Mouse (Mus musculus): Measurements from ENCODE around the gene Kcnn1.

- no peak for TF ChIP-seq POLR2A (IDR thresholded peaks at IDR 0.05; ENCODE audit: borderline replicate concordance, low read depth, low read length)
- TF ChIP-seq CTCF (IDR thresholded peaks at IDR 0.05; ENCODE audit: low read depth, low read length): no peak
These were observed 24.6 kb upstream of the Kcnn1 start for GRCm38 (mm10) chr8:70887669-70888068.
